Mouse (Mus musculus) megakaryocyte progenitor cell, adult 5-6 weeks (primary cell): ENCODE measurements around the gene 1110051M20Rik. TPM values are rescaled to one million over a fixed set of nuclear protein-coding genes. Genes with fewer than 3 reads are reported as not detected.

Source experiments
- ATAC-seq: replicated peaks from 2 replicates; pipeline ENCODE4 v1.8.0; 2016; ENCODE audit warnings: mild to moderate bottlenecking, moderate TSS enrichment, inconsistent platforms; ENCODE audit not compliant: poor library complexity
- total RNA-seq, 2 experiments: library from RNA; stranded (forward) in 1 of 2; stranded (reverse) in 1 of 2; fragments of 157-497, 149-512 nt in 1 of 2; fragments of 200-1000 nt in 1 of 2; gene quantifications; 2 replicates each; pipeline versions ENCODE4 v1.2.3 to v1.2.4; 2015 to 2017

Gene 1110051M20Rik
- total RNA-seq, 2 experiments from 2014 or later = 4.8 to 15.3 TPM

- no peak for ATAC-seq
Observed at GRCm38 (mm10) chr2:91353854-91354253, 90.7 kb downstream of the 1110051M20Rik start.

GRCm38 (mm10) chr2:91351841-91352240, 92.7 kb downstream of the 1110051M20Rik start:
- no peak for ATAC-seq

- ATAC-seq = no peak
Observed at GRCm38 (mm10) chr2:91349974-91350457, 94.5 kb downstream of the 1110051M20Rik start.

- no peak for ATAC-seq
Observed at GRCm38 (mm10) chr2:91348936-91349335, 95.6 kb downstream of the 1110051M20Rik start.

- ATAC-seq = no peak
Observed at GRCm38 (mm10) chr2:91345644-91346043, 98.9 kb downstream of the 1110051M20Rik start.

DNA sequence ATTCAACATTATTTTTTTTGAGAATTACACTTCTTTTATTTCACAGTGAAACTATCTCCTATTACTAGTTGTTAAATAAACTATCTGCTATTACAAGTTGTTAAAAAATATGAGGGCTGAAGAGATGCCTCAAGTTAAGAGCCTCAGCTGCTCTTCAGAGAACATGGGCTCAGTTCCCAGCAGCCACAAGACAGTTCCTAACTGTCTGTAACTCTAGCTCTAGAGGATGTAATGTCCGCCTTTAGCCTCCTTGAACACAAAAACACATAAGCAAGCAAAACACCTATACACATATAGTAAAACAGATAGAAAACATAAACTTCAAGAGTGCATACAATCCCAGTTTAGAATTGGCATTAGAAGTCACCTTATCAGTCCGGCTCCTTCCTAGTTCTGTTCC, 104.9 kb downstream of the 1110051M20Rik start:
- no peak for ATAC-seq

GRCm38 (mm10) chr2:91335128-91335527, 109.4 kb downstream of the 1110051M20Rik start:
- peak; percentile 39 for ATAC-seq

DNA sequence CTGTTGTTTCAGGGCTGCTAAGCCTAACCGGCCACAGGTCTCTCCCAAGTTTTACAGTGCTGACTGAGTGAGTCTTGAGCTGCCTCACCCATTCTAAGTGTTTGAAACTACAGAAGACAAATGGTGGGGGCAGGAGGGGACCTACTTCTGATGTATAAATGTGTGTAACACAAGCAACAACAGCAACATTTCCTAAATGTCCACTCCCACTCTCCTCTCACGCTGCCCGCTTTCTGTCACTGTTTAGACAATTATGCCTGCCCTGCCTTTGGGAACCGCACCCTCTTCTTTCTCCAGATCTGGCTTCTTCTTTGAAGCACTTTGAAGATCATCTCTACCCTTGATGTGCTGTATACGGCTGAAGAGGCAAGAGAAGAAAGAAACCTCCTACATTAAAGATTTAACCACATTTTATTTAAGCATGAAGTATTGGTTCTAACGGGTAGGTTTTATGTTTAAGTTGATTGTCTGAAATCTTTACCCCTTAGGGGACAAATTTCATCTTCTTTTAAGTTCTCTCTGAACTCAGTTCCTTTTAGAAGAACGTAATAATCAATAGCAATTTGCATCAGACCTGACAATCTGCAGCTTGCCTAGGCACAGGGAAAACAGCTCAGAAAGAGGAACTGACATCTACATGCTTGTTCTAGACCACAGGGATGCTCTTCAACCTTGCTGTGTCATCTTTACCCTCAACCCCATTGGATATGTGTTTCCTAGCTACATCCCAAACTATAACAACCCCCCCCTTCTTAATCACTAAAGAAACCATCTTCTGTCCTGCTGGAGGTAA, 113.3 kb downstream of the 1110051M20Rik start:
- ATAC-seq = peak; percentile 71

- no peak for ATAC-seq
Observed at GRCm38 (mm10) chr2:91329996-91330738, 114.3 kb downstream of the 1110051M20Rik start.

DNA sequence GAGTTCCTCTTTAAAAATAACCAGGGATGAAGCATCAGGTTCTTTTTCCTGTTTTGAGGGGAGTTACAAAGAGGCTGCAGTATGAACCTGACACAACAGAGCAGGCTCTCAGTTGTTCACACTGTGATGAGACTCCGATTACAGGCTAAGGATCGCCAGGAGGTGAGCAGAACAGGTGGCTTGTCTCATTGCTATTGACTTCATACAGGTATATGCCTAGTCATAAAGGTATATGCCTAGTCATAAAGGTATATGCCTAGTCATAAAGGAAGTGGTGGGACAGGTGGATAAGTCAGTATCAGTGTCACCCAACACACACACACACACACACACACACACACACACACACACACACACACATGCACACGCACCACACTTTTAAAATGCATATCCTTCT, 115.8 kb downstream of the 1110051M20Rik start:
- ATAC-seq = no peak

DNA sequence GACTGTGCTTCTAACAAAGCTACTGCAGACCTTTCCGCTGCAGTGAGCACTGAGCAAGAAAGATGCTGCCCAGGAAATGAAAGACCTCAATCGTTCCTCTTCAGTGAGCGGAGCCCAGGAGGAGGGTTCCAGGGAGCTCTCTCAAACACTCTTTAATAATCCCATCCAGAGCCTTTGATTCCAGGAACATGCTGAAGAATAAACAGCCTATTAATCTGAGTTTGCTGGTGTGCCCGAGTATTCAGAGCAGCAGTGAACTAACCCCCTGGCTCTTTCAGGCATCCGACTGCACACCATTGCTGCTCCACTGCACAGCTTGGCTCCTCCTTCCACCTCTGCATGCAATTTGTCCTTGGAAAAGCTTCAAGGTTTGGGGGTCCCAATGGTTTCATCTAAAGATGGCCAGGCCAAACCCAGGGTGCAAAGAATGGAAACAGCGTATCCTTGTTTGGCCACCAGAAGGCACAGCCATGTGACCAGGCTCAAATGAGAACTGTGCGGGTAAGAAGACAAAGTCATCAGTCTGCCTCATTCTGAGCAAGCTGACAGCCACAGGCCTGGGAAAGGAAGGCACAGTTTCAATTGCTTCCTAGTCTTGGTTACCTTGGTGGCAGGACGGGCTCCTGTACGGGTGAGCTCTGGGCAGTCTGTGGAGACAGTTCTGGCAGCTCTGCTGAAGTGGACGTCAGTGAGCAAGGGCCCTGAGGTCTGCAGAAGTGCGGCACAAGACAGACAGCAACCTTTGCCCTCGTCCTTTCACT, 116.4 kb downstream of the 1110051M20Rik start:
- no peak for ATAC-seq

- no peak for ATAC-seq
Observed at GRCm38 (mm10) chr2:91326746-91327350, 117.7 kb downstream of the 1110051M20Rik start.

- ATAC-seq = no peak
Observed at GRCm38 (mm10) chr2:91324761-91325421, 119.6 kb downstream of the 1110051M20Rik start.

GRCm38 (mm10) chr2:91324346-91324745, 120.2 kb downstream of the 1110051M20Rik start:
- ATAC-seq = no peak

- peak; percentile 76 for ATAC-seq
Observed at GRCm38 (mm10) chr2:91322490-91322889, 122.0 kb downstream of the 1110051M20Rik start.

DNA sequence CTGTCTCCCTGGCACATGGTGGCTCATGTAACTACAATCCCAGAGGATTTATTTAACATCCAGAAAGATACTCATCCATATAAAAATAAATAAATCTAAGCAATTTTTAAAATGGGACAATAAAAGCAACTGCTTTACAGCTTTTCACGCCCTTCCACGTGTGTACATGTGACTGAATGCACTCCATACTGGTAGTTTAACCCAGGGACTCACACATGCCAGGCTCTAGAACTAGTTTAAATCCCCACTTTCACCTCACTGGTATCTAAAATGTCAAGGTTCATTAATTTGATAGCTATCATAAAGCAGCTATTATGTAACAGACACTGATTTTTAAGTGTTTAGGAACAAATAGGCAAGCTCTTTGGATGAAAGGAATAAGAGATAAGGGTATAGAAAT, 122.6 kb downstream of the 1110051M20Rik start:
- no peak for ATAC-seq

DNA sequence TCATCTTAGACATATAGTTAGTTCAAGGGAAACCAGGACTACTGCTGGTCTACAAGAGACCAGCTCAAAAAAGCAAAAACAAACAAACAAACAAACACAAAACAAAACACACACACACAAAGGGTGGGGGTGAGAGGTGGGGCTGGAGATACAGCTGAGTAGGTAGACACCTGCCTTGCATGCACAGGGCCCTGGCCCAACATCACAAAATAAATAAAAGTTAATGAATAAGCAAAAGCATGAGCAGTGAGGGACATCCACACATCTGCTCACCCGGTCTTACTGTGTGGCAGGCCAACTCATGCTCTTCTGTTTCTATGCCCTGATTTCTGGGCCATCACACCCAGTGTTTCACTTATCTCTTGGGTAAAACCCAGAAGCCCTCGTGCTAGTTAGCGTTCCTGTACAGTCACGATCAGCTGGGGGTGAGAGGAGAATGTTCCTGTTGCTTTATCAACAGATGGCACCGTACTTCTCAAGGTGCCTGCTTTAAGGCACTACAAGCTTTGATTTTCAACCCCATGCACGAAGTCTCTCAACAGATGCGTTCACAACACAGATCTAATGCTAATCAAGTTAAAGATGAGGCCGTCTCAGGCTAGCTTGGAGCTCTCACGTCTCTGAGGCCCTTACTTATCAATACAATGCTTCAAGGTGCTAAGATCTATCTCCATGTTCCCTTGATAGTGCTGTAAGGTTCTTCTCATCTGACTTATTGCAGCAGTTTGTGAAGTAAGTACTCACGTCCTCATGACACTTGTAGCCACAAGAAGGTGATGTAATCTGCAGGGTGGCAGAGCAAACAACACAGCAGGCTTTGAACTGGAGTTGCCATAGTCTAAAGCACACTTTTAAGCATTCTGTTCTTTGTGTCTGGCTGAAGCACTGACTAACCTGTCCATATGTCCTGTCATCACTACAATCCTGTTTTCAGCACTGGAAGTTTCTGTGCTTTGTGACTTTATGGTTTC, 123.7 kb downstream of the 1110051M20Rik start:
- peak; percentile 34; the same call in 1 of the 2 replicates for ATAC-seq

DNA sequence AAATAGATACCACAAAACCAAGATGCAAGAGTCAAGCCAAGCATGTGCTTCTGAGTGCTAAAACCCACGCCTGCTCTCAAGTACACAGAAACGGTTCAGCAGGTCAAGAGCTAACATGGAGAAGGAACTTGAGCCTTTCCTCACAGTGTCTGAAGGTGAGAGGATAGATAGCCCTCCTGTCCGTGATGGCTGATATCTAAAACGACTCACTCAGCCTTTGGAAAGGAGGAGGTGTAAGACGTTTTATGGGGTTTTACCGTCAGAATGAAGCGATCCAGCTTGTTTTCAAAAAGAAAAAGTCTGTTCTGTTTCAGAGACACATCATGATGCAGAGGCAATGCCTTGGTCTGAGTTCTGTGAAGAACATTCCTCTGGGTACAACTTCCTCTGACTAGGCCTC, 130.3 kb downstream of the 1110051M20Rik start:
- no peak for ATAC-seq
